Mouse (Mus musculus) CH12.LX (cell line): ENCODE measurements around the gene Tfr2. TPM values are rescaled to one million over a fixed set of nuclear protein-coding genes. Genes with fewer than 3 reads are reported as not detected.
A peak's percentile ranks its signal among the peaks of the same experiment; 100 is the strongest.

Experiments used
- DNase-seq: peaks from one replicate; pipeline ENCODE4 v3.0.0-alpha.2; 2013; ENCODE audit errors: extremely low read depth
- H3K27ac ChIP-seq: 2 replicates; pipeline ENCODE4 v1.5.1; 2012; ENCODE audit warnings: low read depth, mild to moderate bottlenecking, control low read depth, moderate library complexity; ENCODE audit not compliant: insufficient read depth
- H3K27me3 ChIP-seq: replicated peaks from 2 replicates; pipeline ENCODE3; 2012; ENCODE audit warnings: inconsistent platforms
- H3K36me3 ChIP-seq, 2 experiments: replicated peaks in 1 of 2; 2 replicates each; pipeline versions ENCODE3 to v1.6.1; 2012; ENCODE audit warnings: inconsistent platforms in 1 of 2, low read length in 1 of 2, mild to moderate bottlenecking in 1 of 2, mixed read lengths in 1 of 2, moderate library complexity in 1 of 2; ENCODE audit not compliant: control insufficient read depth in 1 of 2, insufficient read depth in 1 of 2
- H3K4me1 ChIP-seq, 2 experiments: 2 replicates each; pipeline ENCODE4 v1.6.1; 2012; ENCODE audit warnings: inconsistent platforms in 1 of 2, moderate library complexity in 1 of 2; ENCODE audit not compliant: insufficient read depth in 2 of 2, control insufficient read depth in 1 of 2
- H3K4me2 ChIP-seq: 2 replicates; pipeline ENCODE4 v1.6.1; 2012; ENCODE audit warnings: low read depth, mild to moderate bottlenecking, control low read depth; ENCODE audit not compliant: poor library complexity, insufficient read depth, severe bottlenecking
- H3K4me3 ChIP-seq, 3 experiments: fragments of 150-350 bp in 1 of 3; sonication (generic) in 1 of 3; replicated peaks in 1 of 3; 2 replicates each; pipeline versions ENCODE3 to v1.5.1; 2011 to 2012; ENCODE audit warnings: low read depth in 2 of 3, low read length in 2 of 3, mild to moderate bottlenecking in 2 of 3, moderate library complexity in 2 of 3, control low read depth in 1 of 3, improper control_type of control experiment in 1 of 3, inconsistent platforms in 1 of 3, mixed read lengths in 1 of 3; ENCODE audit not compliant: poor library complexity in 1 of 3
- H3K79me2 ChIP-seq: replicated peaks from 2 replicates; pipeline ENCODE4 v1.6.1; 2012; ENCODE audit warnings: mild to moderate bottlenecking, moderate library complexity; ENCODE audit not compliant: control insufficient read depth, poor library complexity, insufficient read depth, severe bottlenecking; ENCODE audit errors: extremely low read depth
- H3K9ac ChIP-seq: 2 replicates; pipeline ENCODE4 v1.6.1; 2012; ENCODE audit warnings: low read depth, mild to moderate bottlenecking, control low read depth, moderate library complexity; ENCODE audit not compliant: insufficient read depth
- H3K9me3 ChIP-seq: replicated peaks from 2 replicates; pipeline ENCODE3; 2012; ENCODE audit warnings: low read length, inconsistent platforms, mixed read lengths
- BHLHE40 ChIP-seq: IDR thresholded peaks from 2 replicates; pipeline ENCODE4 v1.6.1; 2011; ENCODE audit warnings: mild to moderate bottlenecking, low read depth, low read length, improper control_type of control experiment
- CHD1 ChIP-seq: IDR thresholded peaks from 2 replicates; pipeline ENCODE4 v1.6.1; 2012; ENCODE audit warnings: low read depth, low read length, improper control_type of control experiment, inconsistent platforms
- CTCF ChIP-seq, 2 experiments: IDR thresholded peaks in 1 of 2; conservative IDR thresholded peaks in 1 of 2; 2 replicates each; pipeline ENCODE4 v1.5.1; 2011 to 2012; ENCODE audit warnings: low read depth in 2 of 2, low read length in 2 of 2, improper control_type of control experiment in 1 of 2, inconsistent platforms in 1 of 2, mild to moderate bottlenecking in 1 of 2, moderate library complexity in 1 of 2
- ETS1 ChIP-seq: conservative IDR thresholded peaks from 2 replicates; pipeline ENCODE4 v1.6.1; 2012; ENCODE audit warnings: low read depth, mild to moderate bottlenecking, inconsistent platforms, low read length, improper control_type of control experiment, moderate library complexity
- HCFC1 ChIP-seq: IDR thresholded peaks from 2 replicates; pipeline ENCODE4 v1.6.1; 2012; ENCODE audit warnings: low read depth, mild to moderate bottlenecking, inconsistent platforms, low read length, improper control_type of control experiment
- JUN ChIP-seq: IDR thresholded peaks from 2 replicates; pipeline ENCODE4 v1.6.1; 2011; ENCODE audit warnings: low read depth, mild to moderate bottlenecking, low read length, improper control_type of control experiment, moderate library complexity; ENCODE audit not compliant: insufficient read depth
- MAX ChIP-seq: IDR thresholded peaks from 2 replicates; pipeline ENCODE4 v1.6.1; 2011; ENCODE audit warnings: low read length, improper control_type of control experiment
- MAZ ChIP-seq: IDR thresholded peaks from 2 replicates; pipeline ENCODE4 v1.6.1; 2012; ENCODE audit warnings: low read depth, mild to moderate bottlenecking, inconsistent platforms, low read length, improper control_type of control experiment, moderate library complexity
- MEF2A ChIP-seq: IDR thresholded peaks from 2 replicates; pipeline ENCODE4 v1.6.1; 2014; ENCODE audit warnings: low read depth, mild to moderate bottlenecking, inconsistent platforms, low read length, improper control_type of control experiment, borderline replicate concordance
- MXI1 ChIP-seq: IDR thresholded peaks from 2 replicates; pipeline ENCODE4 v1.6.1; 2011; ENCODE audit warnings: mild to moderate bottlenecking, low read depth, low read length, improper control_type of control experiment
- NRF1 ChIP-seq: IDR thresholded peaks from 2 replicates; pipeline ENCODE4 v1.6.1; 2014; ENCODE audit warnings: low read depth, mild to moderate bottlenecking, inconsistent platforms, low read length, improper control_type of control experiment, moderate library complexity
- PAX5 ChIP-seq: IDR thresholded peaks from 2 replicates; pipeline ENCODE4 v1.6.1; 2012; ENCODE audit warnings: low read length, inconsistent platforms, mixed read lengths
- POLR2A ChIP-seq: IDR thresholded peaks from 2 replicates; pipeline ENCODE4 v1.6.1; 2011; ENCODE audit warnings: low read depth, mild to moderate bottlenecking, improper control_type of control experiment, low read length
- TBP ChIP-seq: conservative IDR thresholded peaks from 2 replicates; pipeline ENCODE4 v1.6.1; 2011; ENCODE audit warnings: low read depth, low read length, improper control_type of control experiment
- TCF12 ChIP-seq: IDR thresholded peaks from 2 replicates; pipeline ENCODE4 v1.6.1; 2014; ENCODE audit warnings: low read depth, mild to moderate bottlenecking, inconsistent platforms, low read length, improper control_type of control experiment
- UBTF ChIP-seq: IDR thresholded peaks from 2 replicates; pipeline ENCODE4 v1.6.1; 2012; ENCODE audit warnings: low read depth, mild to moderate bottlenecking, inconsistent platforms, low read length, improper control_type of control experiment, moderate library complexity
- USF1 ChIP-seq: IDR thresholded peaks from 2 replicates; pipeline ENCODE4 v1.6.1; 2014; ENCODE audit warnings: low read depth, mild to moderate bottlenecking, inconsistent platforms, low read length, improper control_type of control experiment
- USF2 ChIP-seq: conservative IDR thresholded peaks from 2 replicates; pipeline ENCODE4 v1.6.1; 2011; ENCODE audit warnings: low read depth, low read length, improper control_type of control experiment
- ZC3H11A ChIP-seq: IDR thresholded peaks from 2 replicates; pipeline ENCODE4 v1.6.1; 2012; ENCODE audit warnings: low read depth, mild to moderate bottlenecking, inconsistent platforms, low read length, improper control_type of control experiment
- ZKSCAN1 ChIP-seq: IDR thresholded peaks from 2 replicates; pipeline ENCODE4 v1.6.1; 2012; ENCODE audit warnings: low read depth, inconsistent platforms, low read length, improper control_type of control experiment, borderline replicate concordance
- dilution Hi-C: fragments of 300-500 bp; cut with MboI; formaldehyde crosslinking; loops from 2 replicates; pipeline ENCODE4 v1.14.3; 2020; ENCODE audit warnings: low sequenced_read_pairs; ENCODE audit not compliant: extremely low pct_unique_long_range_greater_than_20kb, extremely low pct_ligation_motif_present
- in situ Hi-C: fragments of 300-500 bp; cut with MboI; formaldehyde crosslinking; loops from 3 replicates; pipeline ENCODE4 v1.14.3; 2019; ENCODE audit warnings: low sequenced_read_pairs, low pct_ligation_motif_present, low pct_unique_long_range_greater_than_20kb, mixed read lengths
- polyA plus RNA-seq: library from polyadenylated mRNA; unstranded; fragments of >175 nt; gene quantifications from 2 replicates; pipeline ENCODE4 v1.2.1, GENCODE M21; 2012; ENCODE audit warnings: low read depth; ENCODE audit not compliant: insufficient read length
- total RNA-seq, 2 experiments: library from RNA; depleted of rRNA; stranded (reverse); fragments of 300-350 nt in 1 of 2; fragments of >200 nt in 1 of 2; gene quantifications; 2 replicates each; pipeline ENCODE4 v1.2.3; 2012 to 2014

Gene Tfr2
- total and polyA plus RNA-seq, 3 experiments: 0.67 to 2.2 (median 2.2) TPM

DNA sequence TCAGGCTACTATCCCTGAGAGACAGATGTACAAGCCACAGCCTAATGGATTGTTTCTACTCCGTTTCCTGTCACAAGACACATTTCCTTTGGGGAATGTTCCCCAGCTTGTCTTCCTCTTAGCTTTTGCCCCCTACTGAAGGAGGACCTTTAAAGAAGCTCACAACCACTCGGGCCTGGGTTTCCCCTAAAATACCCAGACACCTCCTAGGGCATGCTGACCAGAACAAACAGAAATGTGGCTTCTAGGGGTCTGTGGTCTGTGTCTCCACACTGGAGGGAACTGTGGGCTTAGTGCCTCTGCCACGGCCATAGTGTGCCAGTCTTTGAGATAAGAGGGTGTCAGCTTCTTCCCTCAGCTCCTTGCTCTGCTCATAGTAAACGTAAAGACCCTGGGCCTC lies 62.0 kb downstream of the Tfr2 start:
- in situ Hi-C loops (no loop called here), dilution Hi-C loops (no loop called here)
- DNase-seq: no peak
- H3K9me3 ChIP-seq: no peaks in the 10 kb centered on the region
- peaks cover 16 to 48% of the 10 kb centered on the region in 2 experiments for H3K4me1 ChIP-seq
- no peaks in the 10 kb centered on the region for H3K27me3 ChIP-seq
- peaks cover 14% of the 10 kb centered on the region for H3K79me2 ChIP-seq
- H3K4me3 ChIP-seq: peak overlapping the region; percentile 53 to 91 (median 79)
- TF ChIP-seq MEF2A (no peak), MXI1 (no peak), ETS1 (no peak), MAX (no peak), TBP (0 out of 2 replicates have a peak, but pooled peaks have one; percentile 13), PAX5 (no peak)
- H3K9ac ChIP-seq: peak overlapping the region; percentile 24
- H3K36me3 ChIP-seq: peaks cover 28 to 37% of the 10 kb centered on the region in 2 experiments
- peak overlapping the region; percentile 94 for H3K27ac ChIP-seq
- peak overlapping the region; percentile 81 for H3K4me2 ChIP-seq

DNA sequence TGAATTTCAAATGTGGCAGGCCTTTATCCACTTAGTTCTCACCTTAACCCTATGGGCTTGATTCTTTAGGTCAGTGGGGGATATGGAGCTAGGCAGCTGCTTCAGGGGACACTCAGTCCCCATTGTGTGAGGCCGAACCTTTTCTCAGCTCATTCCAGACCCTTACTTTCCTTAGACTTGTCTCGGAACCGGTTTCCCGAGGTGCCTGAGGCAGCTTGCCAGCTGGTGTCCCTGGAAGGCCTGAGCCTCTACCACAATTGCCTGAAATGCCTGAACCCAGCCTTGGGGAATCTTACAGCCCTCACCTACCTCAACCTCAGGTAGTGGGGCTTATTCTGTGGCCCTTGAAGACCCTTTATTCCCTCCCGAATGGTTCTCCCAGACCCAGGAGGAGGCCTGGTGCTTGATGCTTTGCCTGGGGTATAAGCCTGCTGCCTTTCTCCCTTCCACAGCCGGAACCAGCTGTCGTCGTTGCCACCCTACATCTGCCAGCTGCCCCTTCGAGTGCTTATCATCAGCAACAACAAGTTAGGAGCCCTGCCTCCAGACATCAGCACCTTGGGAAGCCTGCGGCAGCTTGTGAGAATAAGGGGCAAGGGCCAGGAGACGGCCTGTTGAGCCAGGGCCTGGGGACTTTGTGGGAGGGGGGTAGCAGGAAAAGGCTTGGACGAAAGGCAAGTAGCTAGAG lies 63.9 kb downstream of the Tfr2 start:
- TF ChIP-seq CTCF (conservative IDR thresholded peaks at IDR 0.05 in 1 of 2, IDR thresholded peaks at IDR 0.05 in 1 of 2; ENCODE audit: low read depth in 2 of 2, low read length in 2 of 2): no peak
- TF ChIP-seq HCFC1: no peak
- TF ChIP-seq ZC3H11A: no peak
- no peak for TF ChIP-seq TCF12
- TF ChIP-seq TBP: no peak
- no peak for TF ChIP-seq CHD1
- TF ChIP-seq MAZ: no peak
- TF ChIP-seq USF2: no peak
- no peak for TF ChIP-seq POLR2A
- TF ChIP-seq UBTF: no peak
- TF ChIP-seq USF1: no peak
- no peak for TF ChIP-seq NRF1
- no peak for TF ChIP-seq JUN
- no peak for TF ChIP-seq BHLHE40
- TF ChIP-seq ZKSCAN1: no peak
- Histone ChIP-seq H3K36me3 (peaks cover 47 to 57% of the 10 kb centered on the region in 2 experiments), H3K4me2 (no peak overlapping the region), H3K79me2 (peaks cover 14% of the 10 kb centered on the region), H3K27me3 (no peaks in the 10 kb centered on the region), H3K9me3 (no peaks in the 10 kb centered on the region), H3K4me3 (no peak overlapping the region), H3K27ac (no peak overlapping the region), H3K4me1 (peaks cover 13 to 53% of the 10 kb centered on the region in 2 experiments), H3K9ac (no peak overlapping the region)
- dilution Hi-C loops: no loop called here
- in situ Hi-C loops: no loop called here
- DNase-seq: no peak

Other genes starting within 250 kb of the Tfr2 start
Only the 20 nearest of the 21 such genes appear.
- 1.6 and 2.2 TPM in 2 replicates for gene Ephb4, start 219.7 kb upstream of the Tfr2 start, total RNA-seq (2012; rRNA removed)
- gene Ephb4, start 219.7 kb upstream of the Tfr2 start, total RNA-seq (2014; rRNA removed): 0.41 and 0.56 TPM in 2 replicates
- 1.4 and 1.5 TPM in 2 replicates for gene Ephb4, start 219.7 kb upstream of the Tfr2 start, polyA plus RNA-seq
- 0.04 TPM in 1 of 2 replicates, not detected in the other for gene Zan, start 92.8 kb upstream of the Tfr2 start, total RNA-seq (2012; rRNA removed)
- gene Zan, start 92.8 kb upstream of the Tfr2 start, total RNA-seq (2014; rRNA removed): not detected in 2 replicates
- gene Zan, start 92.8 kb upstream of the Tfr2 start, polyA plus RNA-seq: 0.10 and 0.78 TPM in 2 replicates
- gene Pop7, start 67.3 kb upstream of the Tfr2 start, total RNA-seq (2012; rRNA removed): 38.5 and 44.9 TPM in 2 replicates
- gene Pop7, start 67.3 kb upstream of the Tfr2 start, total RNA-seq (2014; rRNA removed): 44.2 and 44.9 TPM in 2 replicates
- 34.6 and 35.0 TPM in 2 replicates for gene Pop7, start 67.3 kb upstream of the Tfr2 start, polyA plus RNA-seq
- gene Gigyf1, start 51.3 kb upstream of the Tfr2 start, total RNA-seq (2012; rRNA removed): 4.9 and 5.9 TPM in 2 replicates
- gene Gigyf1, start 51.3 kb upstream of the Tfr2 start, total RNA-seq (2014; rRNA removed): 0.98 and 1.3 TPM in 2 replicates
- gene Gigyf1, start 51.3 kb upstream of the Tfr2 start, polyA plus RNA-seq: 12.3 and 14.0 TPM in 2 replicates
- not detected in 2 replicates for gene Epo, start 36.6 kb upstream of the Tfr2 start, total RNA-seq (2012; rRNA removed)
- gene Epo, start 36.6 kb upstream of the Tfr2 start, total RNA-seq (2014; rRNA removed): not detected in 2 replicates
- gene Epo, start 36.6 kb upstream of the Tfr2 start, polyA plus RNA-seq: not detected in 2 replicates
- gene Gnb2, start 36.3 kb upstream of the Tfr2 start, total RNA-seq (2012; rRNA removed): 388 and 480 TPM in 2 replicates
- 261 and 264 TPM in 2 replicates for gene Gnb2, start 36.3 kb upstream of the Tfr2 start, total RNA-seq (2014; rRNA removed)
- 312 and 327 TPM in 2 replicates for gene Gnb2, start 36.3 kb upstream of the Tfr2 start, polyA plus RNA-seq
- gene Actl6b, start 16.3 kb upstream of the Tfr2 start, total RNA-seq (2012; rRNA removed): not detected in 2 replicates
- not detected in 2 replicates for gene Actl6b, start 16.3 kb upstream of the Tfr2 start, total RNA-seq (2014; rRNA removed)
- not detected in 2 replicates for gene Actl6b, start 16.3 kb upstream of the Tfr2 start, polyA plus RNA-seq
- 4.2 and 5.5 TPM in 2 replicates for gene Mospd3, start 31.2 kb downstream of the Tfr2 start, total RNA-seq (2012; rRNA removed)
- 0.76 and 1.5 TPM in 2 replicates for gene Mospd3, start 31.2 kb downstream of the Tfr2 start, total RNA-seq (2014; rRNA removed)
- gene Mospd3, start 31.2 kb downstream of the Tfr2 start, polyA plus RNA-seq: 18.3 and 23.7 TPM in 2 replicates
- 0.30 and 0.46 TPM in 2 replicates for gene Pcolce, start 43.9 kb downstream of the Tfr2 start, total RNA-seq (2012; rRNA removed)
- not detected in 2 replicates for gene Pcolce, start 43.9 kb downstream of the Tfr2 start, total RNA-seq (2014; rRNA removed)
- gene Pcolce, start 43.9 kb downstream of the Tfr2 start, polyA plus RNA-seq: 0.76 and 0.97 TPM in 2 replicates
- gene Fbxo24, start 59.2 kb downstream of the Tfr2 start, total RNA-seq (2012; rRNA removed): 0.13 TPM in 2 replicates
- not detected in 2 replicates for gene Fbxo24, start 59.2 kb downstream of the Tfr2 start, total RNA-seq (2014; rRNA removed)
- gene Fbxo24, start 59.2 kb downstream of the Tfr2 start, polyA plus RNA-seq: 0.24 and 0.26 TPM in 2 replicates
- 20.0 and 25.6 TPM in 2 replicates for gene Lrch4, start 59.3 kb downstream of the Tfr2 start, total RNA-seq (2012; rRNA removed)
- gene Lrch4, start 59.3 kb downstream of the Tfr2 start, total RNA-seq (2014; rRNA removed): 9.0 and 9.9 TPM in 2 replicates
- 47.9 and 62.1 TPM in 2 replicates for gene Lrch4, start 59.3 kb downstream of the Tfr2 start, polyA plus RNA-seq
- gene Gm20605, start 59.3 kb downstream of the Tfr2 start, total RNA-seq (2012; rRNA removed): 1.1 and 1.5 TPM in 2 replicates
- 0.50 and 1.1 TPM in 2 replicates for gene Gm20605, start 59.3 kb downstream of the Tfr2 start, total RNA-seq (2014; rRNA removed)
- 7.4 and 9.0 TPM in 2 replicates for gene Gm20605, start 59.3 kb downstream of the Tfr2 start, polyA plus RNA-seq
- 2.2 and 2.4 TPM in 2 replicates for gene Sap25, start 71.5 kb downstream of the Tfr2 start, total RNA-seq (2012; rRNA removed)
- 0.72 and 2.1 TPM in 2 replicates for gene Sap25, start 71.5 kb downstream of the Tfr2 start, total RNA-seq (2014; rRNA removed)
- 12.1 and 16.6 TPM in 2 replicates for gene Sap25, start 71.5 kb downstream of the Tfr2 start, polyA plus RNA-seq
- gene Irs3, start 75.9 kb downstream of the Tfr2 start, total RNA-seq (2012; rRNA removed): not detected in 2 replicates
- not detected in 2 replicates for gene Irs3, start 75.9 kb downstream of the Tfr2 start, total RNA-seq (2014; rRNA removed)
- gene Irs3, start 75.9 kb downstream of the Tfr2 start, polyA plus RNA-seq: not detected in 2 replicates
- 8.7 and 10.0 TPM in 2 replicates for gene Agfg2, start 114.9 kb downstream of the Tfr2 start, total RNA-seq (2012; rRNA removed)
- 11.5 and 13.4 TPM in 2 replicates for gene Agfg2, start 114.9 kb downstream of the Tfr2 start, total RNA-seq (2014; rRNA removed)
- gene Agfg2, start 114.9 kb downstream of the Tfr2 start, polyA plus RNA-seq: 16.7 and 16.8 TPM in 2 replicates
- gene Nyap1, start 171.8 kb downstream of the Tfr2 start, total RNA-seq (2012; rRNA removed): 0.67 and 1.4 TPM in 2 replicates
- gene Nyap1, start 171.8 kb downstream of the Tfr2 start, total RNA-seq (2014; rRNA removed): 0.28 and 0.34 TPM in 2 replicates
- 0.35 and 0.43 TPM in 2 replicates for gene Nyap1, start 171.8 kb downstream of the Tfr2 start, polyA plus RNA-seq
- 32.0 and 39.9 TPM in 2 replicates for gene Tsc22d4, start 175.9 kb downstream of the Tfr2 start, total RNA-seq (2012; rRNA removed)
- 26.4 and 28.2 TPM in 2 replicates for gene Tsc22d4, start 175.9 kb downstream of the Tfr2 start, total RNA-seq (2014; rRNA removed)
- 91.2 and 103 TPM in 2 replicates for gene Tsc22d4, start 175.9 kb downstream of the Tfr2 start, polyA plus RNA-seq
- 31.6 and 34.6 TPM in 2 replicates for gene Ppp1r35, start 209.0 kb downstream of the Tfr2 start, total RNA-seq (2012; rRNA removed)
- gene Ppp1r35, start 209.0 kb downstream of the Tfr2 start, total RNA-seq (2014; rRNA removed): 11.8 and 17.3 TPM in 2 replicates
- 23.3 and 24.1 TPM in 2 replicates for gene Ppp1r35, start 209.0 kb downstream of the Tfr2 start, polyA plus RNA-seq
- gene Mepce, start 217.8 kb downstream of the Tfr2 start, total RNA-seq (2012; rRNA removed): 32.7 and 38.5 TPM in 2 replicates
- gene Mepce, start 217.8 kb downstream of the Tfr2 start, total RNA-seq (2014; rRNA removed): 31.1 and 37.3 TPM in 2 replicates
- 42.4 and 43.7 TPM in 2 replicates for gene Mepce, start 217.8 kb downstream of the Tfr2 start, polyA plus RNA-seq
- gene Zcwpw1, start 218.0 kb downstream of the Tfr2 start, total RNA-seq (2012; rRNA removed): 1.3 and 1.9 TPM in 2 replicates
- 2.3 and 3.0 TPM in 2 replicates for gene Zcwpw1, start 218.0 kb downstream of the Tfr2 start, total RNA-seq (2014; rRNA removed)
- gene Zcwpw1, start 218.0 kb downstream of the Tfr2 start, polyA plus RNA-seq: 1.5 and 2.8 TPM in 2 replicates